Mouse (Mus musculus) urinary bladder, postnatal 36 days (tissue): ENCODE data around the gene Hsd11b2.
A peak's percentile ranks its signal among the peaks of the same experiment; 100 is the strongest.

Source experiments
- DNase-seq, 2 experiments: peaks; one replicate each; pipeline ENCODE4 v3.0.0; 2022; ENCODE audit warnings: low spot score in 2 of 2, mixed read lengths in 1 of 2

Gene Hsd11b2

GRCm38 (mm10) chr8:105518436-105519313 is at the start of gene Hsd11b2:
TSS of gene Hsd11b2 (plus strand) at chr8:105518755.
- peak in 1 of 2 experiments; percentile 34 for DNase-seq

GRCm38 (mm10) chr8:105469041-105469695 is 49.4 kb upstream of the Hsd11b2 start:
- peak in 1 of 2 experiments; percentile 56 for DNase-seq

GRCm38 (mm10) chr8:105469816-105470215 is 48.7 kb upstream of the Hsd11b2 start:
- DNase-seq = no peak

- DNase-seq = no peak
Observed at GRCm38 (mm10) chr8:105470262-105470661, 48.3 kb upstream of the Hsd11b2 start.

- no peak for DNase-seq
Observed at GRCm38 (mm10) chr8:105470681-105471313, 47.8 kb upstream of the Hsd11b2 start.

GRCm38 (mm10) chr8:105471314-105472015 is 47.1 kb upstream of the Hsd11b2 start, which contains the start of gene Tppp3:
TSS of gene Tppp3 (minus strand) at chr8:105471526.
- DNase-seq = peak; percentile 82 to 96

GRCm38 (mm10) chr8:105472414-105472932 is 46.1 kb upstream of the Hsd11b2 start:
- no peak for DNase-seq

- DNase-seq = no peak
Observed at GRCm38 (mm10) chr8:105472983-105473382, 45.6 kb upstream of the Hsd11b2 start.

GRCm38 (mm10) chr8:105473816-105474606 is 44.5 kb upstream of the Hsd11b2 start:
- peak in 1 of 2 experiments; percentile 59 for DNase-seq

- no peak for DNase-seq
Observed at GRCm38 (mm10) chr8:105474680-105475079, 43.9 kb upstream of the Hsd11b2 start.

GRCm38 (mm10) chr8:105475254-105475653 is 43.3 kb upstream of the Hsd11b2 start:
- no peak for DNase-seq

- DNase-seq = no peak
Observed at GRCm38 (mm10) chr8:105475742-105476141, 42.8 kb upstream of the Hsd11b2 start.

GRCm38 (mm10) chr8:105476161-105476560 is 42.4 kb upstream of the Hsd11b2 start:
- DNase-seq = no peak

- peak in 1 of 2 experiments; percentile 65 for DNase-seq
Observed at GRCm38 (mm10) chr8:105476628-105477413, 41.7 kb upstream of the Hsd11b2 start.

GRCm38 (mm10) chr8:105477792-105478191 is 40.8 kb upstream of the Hsd11b2 start:
- DNase-seq = no peak

GRCm38 (mm10) chr8:105481013-105481412 is 37.5 kb upstream of the Hsd11b2 start:
- no peak for DNase-seq

GRCm38 (mm10) chr8:105481453-105481852 is 37.1 kb upstream of the Hsd11b2 start:
- DNase-seq = no peak

- DNase-seq = no peak
Observed at GRCm38 (mm10) chr8:105482123-105482522, 36.4 kb upstream of the Hsd11b2 start.

GRCm38 (mm10) chr8:105483212-105484029 is 35.1 kb upstream of the Hsd11b2 start:
- DNase-seq = peak in 1 of 2 experiments; percentile 61
